Mouse (Mus musculus) brain, embryonic 14.5 days (tissue): Measurements from ENCODE around the gene Col4a3.

Experiments used
- CTCF ChIP-seq: fragments of 200-500 bp; IDR thresholded peaks from 2 replicates; pipeline ENCODE4 v1.5.1; 2012; ENCODE audit warnings: inconsistent platforms, mild to moderate bottlenecking, moderate library complexity, borderline replicate concordance; ENCODE audit not compliant: insufficient read depth, insufficient read length; ENCODE audit errors: extremely low read depth
- POLR2A ChIP-seq: fragments of 200-500 bp; IDR thresholded peaks from 2 replicates; pipeline ENCODE4 v1.6.1; 2012; ENCODE audit warnings: mild to moderate bottlenecking, inconsistent platforms, borderline replicate concordance; ENCODE audit not compliant: poor library complexity, insufficient read depth, insufficient read length, severe bottlenecking; ENCODE audit errors: extremely low read depth

GRCm38 (mm10) chr1:82738066-82738465 lies 151.3 kb downstream of the Col4a3 start:
- TF ChIP-seq CTCF: no peak
- no peak for TF ChIP-seq POLR2A
